Comparison of ENCODE assay signal across 7 mouse cellular contexts in genomic region chr9:103180807-103181565, GRCm38 (mm10). TPM values are rescaled to one million over a fixed set of nuclear protein-coding genes. Genes with fewer than 3 reads are reported as not detected.
DNase-seq lines count a peak whose midpoint lies in the region; ATAC-seq lines count a peak whose summit lies in the region.

No protein-coding gene starts in this region.

- peak overlapping the region; percentile 68 for H3K9ac ChIP-seq in heart, embryonic 11.5 days (ENCODE audit: low read depth, low read length)
- H3K9ac ChIP-seq in liver, embryonic 12.5 days, result peak overlapping the region; percentile 56

- H3K27ac ChIP-seq in heart, embryonic 11.5 days (ENCODE audit: low read depth, low read length), result peak overlapping the region; percentile 23
- H3K27ac ChIP-seq in liver, embryonic 12.5 days, result peak overlapping the region; percentile 39; the same call in 1 of the 2 replicates

- no peaks in the 10 kb centered on the region for H3K9me3 ChIP-seq in heart, embryonic 11.5 days (replicated peaks; ENCODE audit: control insufficient read depth, low read length)
- H3K9me3 ChIP-seq in liver, embryonic 12.5 days (replicated peaks), result no peaks in the 10 kb centered on the region

- DNase-seq in adrenal gland, adult 8-10 months, result peak; percentile 67
- DNase-seq in kidney, adult 9 months, result peak; percentile 67
- DNase-seq in spleen, postnatal 36 days (ENCODE audit: low spot score in 2 of 2), result peak; percentile 78 to 81

- peak overlapping the region; percentile 43 for H3K4me3 ChIP-seq in heart, embryonic 11.5 days (ENCODE audit: low read depth, low read length)
- H3K4me3 ChIP-seq in liver, embryonic 12.5 days, result peak overlapping the region; percentile 54

- H3K36me3 ChIP-seq in heart, embryonic 11.5 days (ENCODE audit: control insufficient read depth, insufficient read depth, low read length), result no peaks in the 10 kb centered on the region
- H3K36me3 ChIP-seq in liver, embryonic 12.5 days, result no peaks in the 10 kb centered on the region

- no peaks in the 10 kb centered on the region for H3K27me3 ChIP-seq in heart, embryonic 11.5 days (ENCODE audit: control insufficient read depth, insufficient read depth, low read length)
- H3K27me3 ChIP-seq in liver, embryonic 12.5 days (replicated peaks), result 0 out of 2 replicates have a peak, but pooled peaks cover 3% of the 10 kb centered on the region

- peak; percentile 69 for ATAC-seq in erythroblast, adult 5-6 weeks (replicated peaks; ENCODE audit: low FRiP score, poor library complexity, severe bottlenecking)
- ATAC-seq in heart, embryonic 11.5 days (replicated peaks; ENCODE audit: insufficient number of reproducible peaks, low FRiP score, low TSS enrichment), result peak; percentile 90
- peak; percentile 93 for ATAC-seq in liver, embryonic 12.5 days
- ATAC-seq in monocyte, adult 5-6 weeks (replicated peaks; ENCODE audit: insufficient number of reproducible peaks, low FRiP score, low TSS enrichment, poor library complexity, severe bottlenecking), result peak; percentile 88

- 1% methylated on average over 20 of the region's 20 CpGs for WGBS in heart, embryonic 11.5 days (ENCODE audit: insufficient replicate concordance)
- 2% methylated on average over 20 of the region's 20 CpGs for WGBS in liver, embryonic 12.5 days (ENCODE audit: insufficient replicate concordance)

- peaks cover 8% of the 10 kb centered on the region; the same call in 1 of the 2 replicates for H3K4me1 ChIP-seq in heart, embryonic 11.5 days (ENCODE audit: control insufficient read depth, insufficient read depth, low read length)
- H3K4me1 ChIP-seq in liver, embryonic 12.5 days, result peaks cover 23% of the 10 kb centered on the region

- peak overlapping the region; percentile 68 for H3K4me2 ChIP-seq in heart, embryonic 11.5 days
- peak overlapping the region; percentile 78 for H3K4me2 ChIP-seq in liver, embryonic 12.5 days

RNA-seq across cellular contexts. Expression of gene Srprb, which starts 21.0 kb away (rescaled TPM):
- 10 to 100 TPM; 38.6 to 47.5 (median 43.1) TPM for total RNA-seq in adrenal gland, adult 8-10 months (2022)
- total RNA-seq in erythroblast, adult 5-6 weeks (2015; ENCODE audit: low replicate concordance), result 2.1 and 2.9 TPM in 2 replicates
- 1.9 and 3.3 TPM in 2 replicates for total RNA-seq in erythroblast, adult 5-6 weeks (2017; ENCODE audit: low replicate concordance)
- 47.3 and 50.6 TPM in 2 replicates for polyA plus RNA-seq in heart, embryonic 11.5 days (2014; fragmentation: Nextera tagmentation; extraction: Ambion mirVana)
- polyA plus RNA-seq in liver, embryonic 12.5 days (2016; fragmentation: Nextera tagmentation; extraction: Ambion mirVana), result 30.3 and 31.5 TPM in 2 replicates
- total RNA-seq in monocyte, adult 5-6 weeks (2017), result 14.5 to 18.0 TPM (median 14.6 TPM) in 3 replicates

RNA-seq across cellular contexts. Expression of gene Gm20425, which starts 49.1 kb away (rescaled TPM):
- 10 to 100 TPM; 14.1 to 20.5 (median 17.7) TPM for total RNA-seq in adrenal gland, adult 8-10 months (2022)
- not detected in 2 replicates for total RNA-seq in erythroblast, adult 5-6 weeks (2015; ENCODE audit: low replicate concordance)
- total RNA-seq in erythroblast, adult 5-6 weeks (2017; ENCODE audit: low replicate concordance), result 4.7 TPM in 1 of 2 replicates, not detected in the other
- 0.44 and 2.0 TPM in 2 replicates for polyA plus RNA-seq in heart, embryonic 11.5 days (2014; fragmentation: Nextera tagmentation; extraction: Ambion mirVana)
- polyA plus RNA-seq in liver, embryonic 12.5 days (2016; fragmentation: Nextera tagmentation; extraction: Ambion mirVana), result 4.9 and 5.2 TPM in 2 replicates
- total RNA-seq in monocyte, adult 5-6 weeks (2017), result not detected in 3 replicates

RNA-seq across cellular contexts. Expression of gene Trf, which starts 49.3 kb away (rescaled TPM):
- 100 to 1,000 TPM; 104 to 194 (median 130) TPM for total RNA-seq in adrenal gland, adult 8-10 months (2022)
- total RNA-seq in erythroblast, adult 5-6 weeks (2015; ENCODE audit: low replicate concordance), result 142 and 201 TPM in 2 replicates
- 49.4 and 54.1 TPM in 2 replicates for total RNA-seq in erythroblast, adult 5-6 weeks (2017; ENCODE audit: low replicate concordance)
- 45.7 and 88.4 TPM in 2 replicates for polyA plus RNA-seq in heart, embryonic 11.5 days (2014; fragmentation: Nextera tagmentation; extraction: Ambion mirVana)
- 2,820 and 2,901 TPM in 2 replicates for polyA plus RNA-seq in liver, embryonic 12.5 days (2016; fragmentation: Nextera tagmentation; extraction: Ambion mirVana)
- 160 to 219 TPM (median 198 TPM) in 3 replicates for total RNA-seq in monocyte, adult 5-6 weeks (2017)

Comparison
In these comparisons a context has a peak if more than half of its experiments do, and no peak if none do; other contexts are left out.
1. Peak in every context shown above with its lines: DNase-seq, ATAC-seq, H3K4me3 ChIP-seq and H3K27ac ChIP-seq.